Mouse (Mus musculus) heart, postnatal 0 days (tissue): Measurements from ENCODE around the gene Rad17. TPM values are rescaled to one million over a fixed set of nuclear protein-coding genes. Genes with fewer than 3 reads are reported as not detected.

ENCODE experiments used
- ATAC-seq: fragments of 200-750 bp; cut with Nextera tagmentation; 2 replicates; pipeline ENCODE4 v1.8.0; 2017; ENCODE audit warnings: low read depth, moderate number of reproducible peaks, moderate library complexity; ENCODE audit not compliant: insufficient read depth
- DNase-seq: peaks from one replicate; pipeline ENCODE4 v3.0.0-alpha.2; 2016; ENCODE audit warnings: low spot score
- H3K27ac ChIP-seq: fragments of 300-500 bp; sonication (generic); 2 replicates; pipeline ENCODE4 v1.5.1; 2014; ENCODE audit warnings: low read depth, mild to moderate bottlenecking
- H3K27me3 ChIP-seq: fragments of 300-500 bp; sonication (generic); 2 replicates; pipeline ENCODE4 v1.6.1; 2014; ENCODE audit warnings: low read length, mixed read lengths; ENCODE audit not compliant: control insufficient read depth, insufficient read depth
- H3K36me3 ChIP-seq: fragments of 300-500 bp; sonication (generic); replicated peaks from 2 replicates; pipeline ENCODE4 v1.6.1; 2014; ENCODE audit warnings: low read length, mixed read lengths; ENCODE audit not compliant: control insufficient read depth, insufficient read depth
- H3K4me1 ChIP-seq: fragments of 300-500 bp; sonication (generic); 2 replicates; pipeline ENCODE4 v1.6.1; 2014; ENCODE audit warnings: antibody characterized with exemption; ENCODE audit not compliant: control insufficient read depth, insufficient read depth
- H3K4me2 ChIP-seq: fragments of 300-500 bp; sonication (generic); 2 replicates; pipeline ENCODE4 v1.6.1; 2014; ENCODE audit warnings: low read depth, mild to moderate bottlenecking, low read length, moderate library complexity
- H3K4me3 ChIP-seq: fragments of 300-500 bp; sonication (generic); 2 replicates; pipeline ENCODE4 v1.5.1; 2014; ENCODE audit warnings: low read depth, low read length
- H3K9ac ChIP-seq: fragments of 300-500 bp; sonication (generic); replicated peaks from 2 replicates; pipeline ENCODE4 v1.6.1; 2014; ENCODE audit warnings: low read depth, low read length, mixed read lengths
- H3K9me3 ChIP-seq: fragments of 300-500 bp; sonication (generic); replicated peaks from 2 replicates; pipeline ENCODE4 v1.6.1; 2016; ENCODE audit warnings: low read length; ENCODE audit not compliant: control insufficient read depth
- CTCF ChIP-seq: IDR thresholded peaks from 2 replicates; pipeline ENCODE4 v1.5.1; 2016; ENCODE audit warnings: antibody characterized with exemption, control low read depth, low read depth
- EP300 ChIP-seq: IDR thresholded peaks from 2 replicates; pipeline ENCODE4 v1.6.1; 2016; ENCODE audit warnings: antibody characterized with exemption, low read depth
- WGBS: fragments of 180-500 bp; shearing (Covaris S2); extraction: QIAGEN DNeasy Blood & Tissue Kit; methylation state at CpG from one replicate; pipeline ENCODE4 v1.1.7; 2014; 5-methylcytosine and 5-hydroxymethylcytosine counted together
- polyA plus RNA-seq: library from polyadenylated mRNA; unstranded; fragments of >200 nt; fragmentation: Nextera tagmentation; extraction: Ambion mirVana; gene quantifications from 2 replicates; pipeline ENCODE4 v1.2.1, GENCODE M21; 2015
- total RNA-seq: library from RNA; depleted of rRNA; stranded (reverse); fragments of >200 nt; gene quantifications from 2 replicates; pipeline ENCODE4 v1.2.3, GENCODE M21; 2014; ENCODE audit warnings: low replicate concordance

Rad17 gene
- total and polyA plus RNA-seq, 2 experiments from 2014 or later, result 19.9 to 22.3 TPM

GRCm38 (mm10) chr13:100681615-100682014 lies 30.8 kb upstream of the Rad17 start:
- Histone ChIP-seq H3K27me3 (no peaks in the 10 kb centered on the region), H3K27ac (no peak overlapping the region), H3K9me3 (no peaks in the 10 kb centered on the region), H3K36me3 (no peaks in the 10 kb centered on the region), H3K4me1 (no peaks in the 10 kb centered on the region), H3K4me2 (no peak overlapping the region), H3K4me3 (no peak overlapping the region), H3K9ac (no peak overlapping the region)
- DNase-seq (no peak), ATAC-seq (no peak)
- WGBS, result 80% methylated on average over 8 of the region's 8 CpGs
- TF ChIP-seq EP300 (no peak), CTCF (no peak)

DNA sequence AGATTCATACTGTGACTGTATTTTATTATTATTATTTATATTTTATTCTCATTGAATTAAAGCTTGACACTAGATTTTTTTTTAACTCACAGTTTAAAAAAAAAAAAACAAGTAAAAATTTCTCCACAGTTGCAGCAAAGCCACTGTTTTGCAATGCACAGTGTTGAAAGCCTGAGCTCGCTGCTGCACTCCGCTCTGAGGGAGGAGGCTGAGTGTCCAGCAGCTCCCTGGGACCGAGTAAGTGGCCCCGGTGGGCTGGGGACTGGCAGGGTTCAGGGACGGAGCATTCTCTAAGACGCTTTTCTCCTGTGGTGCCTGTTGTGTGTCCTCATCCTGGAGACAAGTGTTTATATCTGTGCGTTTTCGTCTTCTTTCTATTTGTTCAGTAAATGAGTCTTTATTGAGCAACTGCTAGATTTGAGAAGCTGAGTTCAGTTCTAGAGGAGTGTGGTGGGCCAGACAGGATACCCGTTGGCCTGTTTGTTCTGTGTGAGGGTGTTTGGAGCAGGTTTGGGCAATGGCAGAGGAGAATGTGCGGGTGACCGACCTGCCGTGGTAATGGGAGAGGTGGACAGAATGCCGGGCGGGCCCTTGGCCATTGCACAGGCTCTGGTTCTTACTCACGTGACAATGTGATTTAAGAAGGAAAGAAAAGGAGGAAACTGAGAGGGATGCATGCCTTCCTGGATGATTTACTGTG lies 25.2 kb upstream of the Rad17 start:
- Histone ChIP-seq H3K27ac (no peak overlapping the region), H3K4me2 (no peak overlapping the region), H3K9ac (no peak overlapping the region), H3K36me3 (no peaks in the 10 kb centered on the region), H3K27me3 (no peaks in the 10 kb centered on the region), H3K9me3 (no peaks in the 10 kb centered on the region), H3K4me3 (no peak overlapping the region), H3K4me1 (no peaks in the 10 kb centered on the region)
- ATAC-seq (no peak), DNase-seq (no peak)
- WGBS, result 77% methylated on average over 15 of the region's 15 CpGs
- TF ChIP-seq EP300, result no peak
- TF ChIP-seq CTCF, result no peak

DNA sequence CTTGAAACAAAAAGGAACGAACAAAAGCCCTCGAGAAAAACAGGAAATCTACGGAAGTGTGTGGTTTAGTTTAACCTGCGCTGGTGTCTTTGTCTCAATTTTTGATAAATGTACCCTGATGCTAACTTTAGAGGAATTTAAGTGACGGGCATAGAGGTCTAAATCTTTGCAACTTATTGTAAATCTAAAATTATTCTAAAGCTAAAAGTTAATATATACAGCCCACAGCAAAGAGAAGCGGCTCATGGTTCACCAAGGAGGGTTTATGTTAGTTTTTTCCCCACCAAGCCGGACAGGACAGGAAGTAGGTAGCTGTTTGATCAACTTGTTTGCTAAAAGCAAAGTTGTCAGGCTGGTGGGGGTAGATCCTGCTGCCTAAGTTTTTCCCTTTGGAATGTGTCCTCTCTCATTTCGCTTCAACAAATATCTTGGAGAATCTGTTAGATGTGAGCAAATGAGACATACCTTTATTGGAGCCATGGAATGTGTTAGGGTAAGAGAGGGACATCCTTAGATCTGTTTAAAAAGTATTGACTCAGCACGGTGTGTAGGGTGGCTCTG lies 19.4 kb upstream of the Rad17 start:
- Histone ChIP-seq H3K4me1 (no peaks in the 10 kb centered on the region), H3K27me3 (no peaks in the 10 kb centered on the region), H3K4me3 (peak overlapping the region; percentile 62), H3K36me3 (peaks cover 12% of the 10 kb centered on the region), H3K9me3 (no peaks in the 10 kb centered on the region), H3K9ac (peak overlapping the region; percentile 61), H3K27ac (0 out of 2 replicates have a peak overlapping the region, but pooled peaks have one; percentile 64), H3K4me2 (peak overlapping the region; percentile 78)
- ATAC-seq (no peak), DNase-seq (no peak)
- 52% methylated on average over 9 of the region's 9 CpGs for WGBS
- no peak for TF ChIP-seq EP300
- TF ChIP-seq CTCF, result no peak

GRCm38 (mm10) chr13:100669291-100670022 lies 18.6 kb upstream of the Rad17 start, which contains the start of gene Ccdc125:
TSS of gene Ccdc125 (plus strand) at chr13:100669717.
- Histone ChIP-seq H3K36me3 (peaks cover 12% of the 10 kb centered on the region), H3K4me3 (peak within 1 kb of the TSS; percentile 62), H3K4me2 (peak within 1 kb of the TSS; percentile 78), H3K9me3 (no peaks in the 10 kb centered on the region), H3K9ac (peak within 1 kb of the TSS; percentile 61), H3K27me3 (no peaks in the 10 kb centered on the region), H3K27ac (peak within 1 kb of the TSS; percentile 64), H3K4me1 (no peaks in the 10 kb centered on the region)
- DNase-seq (peak; percentile 30), ATAC-seq (peak; percentile 75)
- WGBS, result 1% methylated on average over 44 of the region's 44 CpGs
- TF ChIP-seq EP300, result no peak
- TF ChIP-seq CTCF, result no peak

GRCm38 (mm10) chr13:100659864-100660456 lies 9.1 kb upstream of the Rad17 start:
- Histone ChIP-seq H3K27me3 (no peaks in the 10 kb centered on the region), H3K4me3 (no peak overlapping the region), H3K36me3 (peaks cover 15% of the 10 kb centered on the region; the same call in 1 of the 2 replicates), H3K9ac (no peak overlapping the region), H3K9me3 (no peaks in the 10 kb centered on the region), H3K4me1 (no peaks in the 10 kb centered on the region), H3K4me2 (no peak overlapping the region), H3K27ac (no peak overlapping the region)
- peak; percentile 92 for TF ChIP-seq CTCF
- TF ChIP-seq EP300, result no peak
- 40% methylated on average over 4 of the region's 4 CpGs for WGBS
- DNase-seq (peak; percentile 73), ATAC-seq (no peak)
